8 mouse cellular contexts compared by ENCODE assay signal in the genomic region with DNA sequence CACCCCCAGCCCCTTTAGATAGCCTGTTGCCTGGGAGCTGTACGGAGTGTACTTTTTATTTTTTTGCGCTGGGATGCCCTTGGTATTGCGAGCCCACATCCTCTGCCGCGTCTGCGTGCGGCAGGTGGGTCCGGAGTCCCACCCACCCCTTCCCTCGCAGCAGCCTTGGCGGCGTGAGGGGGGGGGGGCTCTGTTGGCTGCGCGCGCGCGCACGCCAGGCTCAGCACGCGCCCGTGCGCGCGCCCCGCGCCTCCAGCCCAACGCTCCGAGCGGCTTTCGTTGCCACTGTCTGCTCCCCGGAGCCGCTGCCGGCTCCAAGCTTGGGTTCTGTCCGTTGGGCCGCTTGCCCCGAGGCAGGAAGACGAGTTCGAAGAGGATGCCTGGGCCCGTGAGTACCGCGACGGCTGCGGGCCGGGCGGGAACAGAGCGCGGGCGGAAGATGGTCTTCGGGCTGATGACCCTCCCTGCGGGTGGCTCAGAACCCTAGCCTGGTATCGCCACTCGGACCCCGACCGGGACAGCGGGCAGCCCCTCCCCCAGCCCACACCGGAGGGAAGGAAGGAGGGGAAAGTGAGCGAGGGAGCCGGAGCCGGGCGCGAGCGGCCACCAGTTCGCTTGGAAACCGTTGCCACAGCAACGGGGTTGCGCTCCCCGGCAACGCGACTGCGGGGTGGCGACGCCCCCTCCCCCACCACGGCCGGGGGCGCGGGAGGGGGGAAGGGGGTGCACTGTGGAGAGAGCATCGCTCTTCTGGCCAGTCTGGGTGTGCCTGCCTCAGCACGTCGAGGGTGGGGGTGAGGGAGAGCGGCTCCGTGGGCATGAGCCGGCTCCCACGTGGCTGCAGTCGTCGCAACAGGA. TPM values are rescaled to one million over a fixed set of nuclear protein-coding genes. Genes with fewer than 3 reads are reported as not detected.
DNase-seq lines count a peak whose midpoint lies in the region; ATAC-seq lines count a peak whose summit lies in the region.

TSS of gene Prr7 (plus strand) at position 241 of the 858 bp plus-strand sequence.

- H3K4me2 ChIP-seq in embryonic facial prominence, embryonic 14.5 days (ENCODE audit: low read depth, low read length) = peak within 1 kb of the TSS; percentile 84
- peak within 1 kb of the TSS; percentile 83 for H3K4me2 ChIP-seq in hindbrain, embryonic 13.5 days
- H3K4me2 ChIP-seq in midbrain, embryonic 14.5 days (ENCODE audit: low read length) = peak within 1 kb of the TSS; percentile 91
- peak within 1 kb of the TSS; percentile 98 for H3K4me2 ChIP-seq in stomach, embryonic 15.5 days

- peaks cover 12% of the 10 kb centered on the region for H3K4me1 ChIP-seq in embryonic facial prominence, embryonic 14.5 days (ENCODE audit: control insufficient read depth, insufficient read depth, low read length)
- H3K4me1 ChIP-seq in hindbrain, embryonic 13.5 days (replicated peaks) = peaks cover 61% of the 10 kb centered on the region
- peaks cover 46% of the 10 kb centered on the region for H3K4me1 ChIP-seq in midbrain, embryonic 14.5 days (ENCODE audit: control insufficient read depth, insufficient read depth, low read length)
- H3K4me1 ChIP-seq in stomach, embryonic 15.5 days = peaks cover 13% of the 10 kb centered on the region; the same call in 1 of the 2 replicates

- WGBS in embryonic facial prominence, embryonic 14.5 days = under 1% methylated on average over 32 of the region's 84 CpGs
- WGBS in hindbrain, embryonic 13.5 days = under 1% methylated on average over 68 of the region's 84 CpGs
- WGBS in midbrain, embryonic 14.5 days = under 1% methylated on average over 84 of the region's 84 CpGs
- WGBS in stomach, embryonic 15.5 days = under 1% methylated on average over 72 of the region's 84 CpGs

- DNase-seq in adrenal gland, adult (ENCODE audit: inconsistent age in 2 of 2, low spot score in 1 of 2) = peak; percentile 63 to 82
- no peak for DNase-seq in adrenal gland, adult 8-10 months
- DNase-seq in ZHBTc4 (ENCODE audit: low read depth, low spot score) = peak; percentile 71
- DNase-seq in embryonic facial prominence, embryonic 14.5 days (ENCODE audit: low spot score) = peak; percentile 79
- DNase-seq in left cerebral cortex, postnatal 4 days = peak; percentile 71
- DNase-seq in midbrain, embryonic 14.5 days = peak; percentile 94

- H3K27me3 ChIP-seq in embryonic facial prominence, embryonic 14.5 days (replicated peaks; ENCODE audit: control insufficient read depth, insufficient read depth, low read length) = no peaks in the 10 kb centered on the region
- peaks cover 24% of the 10 kb centered on the region for H3K27me3 ChIP-seq in hindbrain, embryonic 13.5 days
- H3K27me3 ChIP-seq in midbrain, embryonic 14.5 days (ENCODE audit: control insufficient read depth, insufficient read depth, low read length) = no peaks in the 10 kb centered on the region
- no peaks in the 10 kb centered on the region for H3K27me3 ChIP-seq in stomach, embryonic 15.5 days (replicated peaks)

- no peaks in the 10 kb centered on the region for H3K9me3 ChIP-seq in embryonic facial prominence, embryonic 14.5 days (ENCODE audit: control insufficient read depth, low read length)
- no peaks in the 10 kb centered on the region for H3K9me3 ChIP-seq in hindbrain, embryonic 13.5 days
- H3K9me3 ChIP-seq in midbrain, embryonic 14.5 days (ENCODE audit: control insufficient read depth, low read length) = no peaks in the 10 kb centered on the region
- H3K9me3 ChIP-seq in stomach, embryonic 15.5 days = no peaks in the 10 kb centered on the region

- peak; percentile 74 for ATAC-seq in embryonic facial prominence, embryonic 14.5 days (ENCODE audit: low read depth)
- peak; percentile 79 for ATAC-seq in hindbrain, embryonic 13.5 days (ENCODE audit: low FRiP score)
- ATAC-seq in midbrain, embryonic 14.5 days (ENCODE audit: low FRiP score, low TSS enrichment) = peak; percentile 85
- peak; percentile 48; the same call in 1 of the 2 replicates for ATAC-seq in stomach, embryonic 15.5 days (ENCODE audit: insufficient read depth, low FRiP score, low read depth)

- H3K4me3 ChIP-seq in embryonic facial prominence, embryonic 14.5 days (ENCODE audit: low read depth, low read length) = peak within 1 kb of the TSS; percentile 83
- peak within 1 kb of the TSS; percentile 82 for H3K4me3 ChIP-seq in hindbrain, embryonic 13.5 days
- peak within 1 kb of the TSS; percentile 69 for H3K4me3 ChIP-seq in midbrain, embryonic 14.5 days (replicated peaks; ENCODE audit: low read depth, low read length)
- H3K4me3 ChIP-seq in stomach, embryonic 15.5 days (replicated peaks) = peak within 1 kb of the TSS; percentile 59

- intact Hi-C loops in left cerebral cortex, postnatal 4 days (cut with DNase I) = no loop called here

- H3K36me3 ChIP-seq in embryonic facial prominence, embryonic 14.5 days (ENCODE audit: control insufficient read depth, insufficient read depth, low read length) = peaks cover 27% of the 10 kb centered on the region
- H3K36me3 ChIP-seq in hindbrain, embryonic 13.5 days = peaks cover 28% of the 10 kb centered on the region
- H3K36me3 ChIP-seq in midbrain, embryonic 14.5 days (ENCODE audit: control insufficient read depth, insufficient read depth, low read length) = peaks cover 25% of the 10 kb centered on the region
- H3K36me3 ChIP-seq in stomach, embryonic 15.5 days = peaks cover 7% of the 10 kb centered on the region

- H3K27ac ChIP-seq in embryonic facial prominence, embryonic 14.5 days (replicated peaks; ENCODE audit: low read depth, low read length) = peak within 1 kb of the TSS; percentile 82
- H3K27ac ChIP-seq in hindbrain, embryonic 13.5 days = peak within 1 kb of the TSS; percentile 99
- H3K27ac ChIP-seq in midbrain, embryonic 14.5 days (replicated peaks; ENCODE audit: low read depth, low read length) = peak within 1 kb of the TSS; percentile 97
- peak within 1 kb of the TSS; percentile 60 for H3K27ac ChIP-seq in stomach, embryonic 15.5 days

- H3K9ac ChIP-seq in embryonic facial prominence, embryonic 14.5 days (ENCODE audit: low read depth, low read length) = peak within 1 kb of the TSS; percentile 82
- peak within 1 kb of the TSS; percentile 92 for H3K9ac ChIP-seq in hindbrain, embryonic 13.5 days
- H3K9ac ChIP-seq in midbrain, embryonic 14.5 days (replicated peaks; ENCODE audit: low read length) = peak within 1 kb of the TSS; percentile 91
- H3K9ac ChIP-seq in stomach, embryonic 15.5 days = peak within 1 kb of the TSS; percentile 40; the same call in 1 of the 2 replicates

RNA-seq across cellular contexts. Expression of gene Prr7, which starts in this region (rescaled TPM):
- 1 to 10 TPM; 2.3 to 4.3 (median 3.7) TPM for total RNA-seq in adrenal gland, adult 8-10 months (2022)
- 1.9 and 2.7 TPM in 2 replicates for polyA plus RNA-seq in embryonic facial prominence, embryonic 14.5 days (2014; fragmentation: Nextera tagmentation; extraction: Ambion mirVana)
- polyA plus RNA-seq in hindbrain, embryonic 13.5 days (2015; fragmentation: Nextera tagmentation; extraction: Ambion mirVana) = 2.6 and 3.2 TPM in 2 replicates
- 10 to 100 TPM; 86.0 to 87.5 TPM for total RNA-seq in left cerebral cortex, postnatal 4 days (2021)
- polyA plus RNA-seq in midbrain, embryonic 14.5 days (2014; fragmentation: Nextera tagmentation; extraction: Ambion mirVana) = 7.0 and 34.3 TPM in 2 replicates
- polyA plus RNA-seq in stomach, embryonic 15.5 days (2015; fragmentation: Nextera tagmentation; extraction: Ambion mirVana) = 0.72 and 0.85 TPM in 2 replicates

Comparison
In these comparisons a context has a peak if more than half of its experiments do, and no peak if none do; other contexts are left out.
1. RNA of gene Prr7 (total RNA-seq): 86.0 to 87.5 TPM in left cerebral cortex, postnatal 4 days; 2.3 to 4.3 TPM in adrenal gland, adult 8-10 months; every median in the first group is over 10 times any median in the second.
2. Peak in ATAC-seq, H3K4me3 ChIP-seq, H3K27ac ChIP-seq, H3K9ac ChIP-seq and H3K4me2 ChIP-seq in stomach, embryonic 15.5 days; RNA of the gene not detected or under 1 TPM.
3. H3K9ac ChIP-seq: peak in every context shown above with its lines; median percentile 92 in hindbrain, embryonic 13.5 days; 91 in midbrain, embryonic 14.5 days; 82 in embryonic facial prominence, embryonic 14.5 days; 40 in stomach, embryonic 15.5 days.
4. Peak in every context shown above with its lines, with median percentiles within 50 percentile points of each other: ATAC-seq, H3K27ac ChIP-seq, H3K4me2 ChIP-seq and H3K4me3 ChIP-seq.